Mouse (Mus musculus) kidney, adult 18-20 months (tissue): ENCODE results near the gene Dock9.
A peak's percentile ranks its signal among the peaks of the same experiment; 100 is the strongest.

Experiments used
- DNase-seq: peaks from one replicate; pipeline ENCODE4 v3.0.0; 2021

Gene Dock9

DNA sequence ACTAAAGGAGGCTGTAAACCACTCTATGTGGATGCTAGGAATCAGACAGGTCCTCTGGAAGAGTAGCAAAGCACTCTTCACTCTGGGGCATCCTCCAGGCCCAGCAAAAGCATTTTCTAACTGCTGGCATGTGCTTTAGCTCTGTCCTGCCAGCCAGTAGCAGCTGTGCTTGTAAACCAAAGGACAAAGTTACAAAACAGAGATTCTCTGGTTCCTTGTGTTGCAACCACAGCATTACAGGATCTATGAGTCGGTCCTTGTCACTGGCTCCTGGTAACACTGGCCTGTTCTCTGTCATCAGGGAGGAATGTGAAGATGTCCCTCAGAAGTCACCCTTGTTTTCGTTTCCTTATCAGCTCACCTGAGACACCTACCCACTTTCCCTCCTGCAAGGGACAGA lies 297.1 kb downstream of the Dock9 start:
- DNase-seq = no peak

- DNase-seq = no peak
Observed at GRCm38 (mm10) chr14:121499769-121500168, 297.9 kb downstream of the Dock9 start.

GRCm38 (mm10) chr14:121497800-121498199 lies 299.8 kb downstream of the Dock9 start:
- no peak for DNase-seq

- no peak for DNase-seq
Observed at GRCm38 (mm10) chr14:121495741-121496140, 301.9 kb downstream of the Dock9 start.

DNA sequence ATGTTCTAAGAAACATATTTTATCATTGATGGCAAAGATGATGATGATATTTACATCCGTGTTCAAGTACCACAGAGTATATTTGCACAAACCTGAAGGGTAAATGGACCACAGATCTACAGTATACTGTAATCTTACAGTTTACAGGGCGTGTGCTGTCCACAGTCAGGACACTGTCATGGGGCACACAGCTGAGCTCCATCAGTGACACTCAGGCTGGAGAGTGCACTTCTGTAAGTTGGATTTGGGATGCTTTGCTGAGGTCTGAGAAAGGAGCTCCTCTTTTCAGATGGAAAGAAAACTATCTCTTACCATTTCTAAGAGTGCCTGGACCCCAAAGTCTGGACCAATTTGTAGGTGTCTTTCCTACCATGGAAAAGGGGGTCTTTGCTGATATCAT lies 302.5 kb downstream of the Dock9 start:
- no peak for DNase-seq

DNA sequence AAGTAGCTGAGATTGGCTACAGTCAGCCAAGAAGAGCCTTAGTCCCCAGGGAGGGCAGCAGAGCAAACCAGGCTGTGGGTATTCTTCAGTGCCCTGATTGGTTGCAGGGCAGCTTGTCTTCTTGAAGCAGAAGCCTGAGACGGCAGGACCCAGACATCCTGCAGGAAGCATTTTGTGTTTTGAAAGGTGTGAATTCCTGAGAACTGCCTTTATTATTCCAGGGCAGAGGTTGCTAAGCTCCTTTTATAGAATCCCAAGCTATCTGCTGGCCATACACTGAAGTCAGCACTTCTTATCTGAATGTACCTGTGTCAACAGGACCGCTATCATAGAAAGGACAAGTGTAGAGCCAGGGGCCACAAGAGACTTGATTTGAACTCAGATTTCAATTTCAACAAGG lies 303.4 kb downstream of the Dock9 start:
- DNase-seq = no peak

- DNase-seq = no peak
Observed at GRCm38 (mm10) chr14:121493712-121494111, 303.9 kb downstream of the Dock9 start.

DNA sequence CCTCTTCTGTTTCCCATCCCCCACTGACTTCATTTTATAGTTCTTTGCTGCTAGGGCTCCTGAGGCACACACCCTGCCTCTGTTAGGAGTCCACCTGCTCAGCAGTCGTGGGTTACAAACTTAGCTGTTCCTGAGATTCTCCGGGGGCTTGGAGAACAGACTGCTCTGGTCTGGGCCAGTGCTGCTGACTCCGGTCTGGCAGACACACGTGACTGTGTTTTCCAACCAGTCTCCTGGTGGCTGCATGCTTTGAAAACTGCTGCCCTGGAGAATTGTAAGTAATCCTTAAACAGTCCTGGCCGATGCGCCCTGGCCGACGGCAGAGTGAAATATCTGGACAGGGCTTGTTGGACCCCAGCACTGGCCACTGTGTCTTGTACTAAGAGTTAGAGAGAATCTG lies 305.3 kb downstream of the Dock9 start:
- peak; percentile 19 for DNase-seq
